Mouse (Mus musculus) myocyte (in vitro differentiated cells): ENCODE data around the gene Mink1. TPM values are rescaled to one million over a fixed set of nuclear protein-coding genes. Genes with fewer than 3 reads are reported as not detected.

Experiments used
- H3K27me3 ChIP-seq: one replicate; pipeline ENCODE4 v1.6.1; 2011; ENCODE audit not compliant: control insufficient read depth, insufficient read depth, insufficient read length
- H3K36me3 ChIP-seq: one replicate; pipeline ENCODE4 v1.6.1; 2011; ENCODE audit not compliant: control insufficient read depth, insufficient read depth
- H3K4me2 ChIP-seq: one replicate; pipeline ENCODE4 v1.6.1; 2011; ENCODE audit warnings: low read depth, control low read depth
- H3K4me3 ChIP-seq: one replicate; pipeline ENCODE4 v1.5.1; 2011; ENCODE audit warnings: mild to moderate bottlenecking, control low read depth, moderate library complexity
- H3K79me2 ChIP-seq: one replicate; pipeline ENCODE4 v1.6.1; 2011; ENCODE audit not compliant: control insufficient read depth, insufficient read depth
- H3ac ChIP-seq: one replicate; pipeline ENCODE4 v1.6.1; 2011; ENCODE audit not compliant: control insufficient read depth, insufficient read length
- CEBPB ChIP-seq: IDR thresholded peaks from 2 replicates; pipeline ENCODE4 v1.6.1; 2011; ENCODE audit warnings: mild to moderate bottlenecking, moderate library complexity; ENCODE audit not compliant: poor library complexity, insufficient read depth, severe bottlenecking
- E2F4 ChIP-seq: IDR thresholded peaks from one replicate; pipeline ENCODE4 v1.6.1; 2011; ENCODE audit warnings: mild to moderate bottlenecking, control low read depth, moderate library complexity; ENCODE audit not compliant: insufficient read depth
- MAX ChIP-seq: IDR thresholded peaks from one replicate; pipeline ENCODE4 v1.6.1; 2011; ENCODE audit warnings: low read depth, mild to moderate bottlenecking, control low read depth
- MYOD1 ChIP-seq, 3 experiments: IDR thresholded peaks; one replicate each; pipeline ENCODE4 v1.6.1; 2011; ENCODE audit warnings: control low read depth in 2 of 3, low read depth in 2 of 3, mild to moderate bottlenecking in 2 of 3, moderate library complexity in 1 of 3; ENCODE audit not compliant: insufficient read length in 2 of 3, control insufficient read depth in 1 of 3
- MYOG ChIP-seq, 3 experiments: IDR thresholded peaks; one replicate each; pipeline ENCODE4 v1.6.1; 2011; ENCODE audit warnings: control low read depth in 2 of 3, low read depth in 2 of 3, mild to moderate bottlenecking in 2 of 3; ENCODE audit not compliant: insufficient read length in 2 of 3, control insufficient read depth in 1 of 3, insufficient read depth in 1 of 3
- POLR2A ChIP-seq: IDR thresholded peaks from one replicate; pipeline ENCODE4 v1.6.1; 2011; ENCODE audit warnings: low read depth, mild to moderate bottlenecking, control low read depth, moderate library complexity; ENCODE audit not compliant: insufficient read length
- POLR2AphosphoS2 ChIP-seq: IDR thresholded peaks from one replicate; pipeline ENCODE4 v1.6.1; 2011; ENCODE audit warnings: low read depth, control low read depth; ENCODE audit not compliant: insufficient read length
- REST ChIP-seq: IDR thresholded peaks from one replicate; pipeline ENCODE4 v1.6.1; 2011; ENCODE audit warnings: mild to moderate bottlenecking, control low read depth, moderate library complexity; ENCODE audit not compliant: insufficient read depth, insufficient read length
- SRF ChIP-seq: IDR thresholded peaks from one replicate; pipeline ENCODE4 v1.6.1; 2011; ENCODE audit warnings: low read depth; ENCODE audit not compliant: control insufficient read depth, insufficient read length
- TCF12 ChIP-seq: IDR thresholded peaks from one replicate; pipeline ENCODE4 v1.6.1; 2011; ENCODE audit warnings: mild to moderate bottlenecking, control low read depth; ENCODE audit not compliant: poor library complexity, insufficient read depth, severe bottlenecking
- TCF3 ChIP-seq: IDR thresholded peaks from one replicate; pipeline ENCODE4 v1.6.1; 2011; ENCODE audit warnings: low read depth, control low read depth; ENCODE audit not compliant: insufficient read length
- USF1 ChIP-seq: IDR thresholded peaks from one replicate; pipeline ENCODE4 v1.6.1; 2011; ENCODE audit warnings: low read depth, mild to moderate bottlenecking, control low read depth, moderate library complexity
- polyA plus RNA-seq: library from polyadenylated mRNA; unstranded; fragments of >200 nt; fragmentation: generic; extraction: Trizol; gene quantifications from one replicate; pipeline ENCODE4 v1.2.1, GENCODE M21; 2012; ENCODE audit warnings: missing spikeins

Gene Mink1
- polyA plus RNA-seq, 1 experiment: 34.4 TPM

DNA sequence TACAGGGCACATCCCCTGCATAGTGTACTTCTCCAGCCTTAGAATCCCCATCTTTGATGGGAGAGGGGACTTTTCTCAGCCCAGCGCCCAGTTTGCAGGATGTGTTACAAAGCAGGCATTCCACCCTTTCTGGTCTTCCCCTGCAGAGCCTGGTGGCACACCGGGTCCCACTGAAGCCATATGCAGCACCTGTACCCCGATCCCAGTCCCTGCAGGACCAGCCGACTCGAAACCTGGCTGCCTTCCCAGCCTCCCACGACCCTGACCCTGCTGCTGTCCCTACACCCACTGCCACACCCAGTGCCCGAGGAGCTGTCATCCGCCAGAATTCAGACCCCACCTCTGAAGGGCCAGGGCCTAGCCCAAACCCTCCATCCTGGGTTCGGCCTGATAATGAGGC lies 44.9 kb downstream of the Mink1 start:
- no peak for TF ChIP-seq SRF
- no peak for TF ChIP-seq MYOG (IDR thresholded peaks at IDR 0.05; ENCODE audit: control insufficient read depth in 1 of 3, insufficient read depth in 1 of 3, insufficient read length in 2 of 3, low read depth in 2 of 3)
- no peak for TF ChIP-seq MYOD1 (IDR thresholded peaks at IDR 0.05; ENCODE audit: control insufficient read depth in 1 of 3, insufficient read length in 2 of 3, low read depth in 2 of 3)
- H3K4me3 ChIP-seq: no peak overlapping the region
- H3K36me3 ChIP-seq: peaks cover 6% of the 10 kb centered on the region
- H3K4me2 ChIP-seq: no peak overlapping the region
- H3K79me2 ChIP-seq: no peaks in the 10 kb centered on the region
- H3ac ChIP-seq: no peak overlapping the region
- no peaks in the 10 kb centered on the region for H3K27me3 ChIP-seq

DNA sequence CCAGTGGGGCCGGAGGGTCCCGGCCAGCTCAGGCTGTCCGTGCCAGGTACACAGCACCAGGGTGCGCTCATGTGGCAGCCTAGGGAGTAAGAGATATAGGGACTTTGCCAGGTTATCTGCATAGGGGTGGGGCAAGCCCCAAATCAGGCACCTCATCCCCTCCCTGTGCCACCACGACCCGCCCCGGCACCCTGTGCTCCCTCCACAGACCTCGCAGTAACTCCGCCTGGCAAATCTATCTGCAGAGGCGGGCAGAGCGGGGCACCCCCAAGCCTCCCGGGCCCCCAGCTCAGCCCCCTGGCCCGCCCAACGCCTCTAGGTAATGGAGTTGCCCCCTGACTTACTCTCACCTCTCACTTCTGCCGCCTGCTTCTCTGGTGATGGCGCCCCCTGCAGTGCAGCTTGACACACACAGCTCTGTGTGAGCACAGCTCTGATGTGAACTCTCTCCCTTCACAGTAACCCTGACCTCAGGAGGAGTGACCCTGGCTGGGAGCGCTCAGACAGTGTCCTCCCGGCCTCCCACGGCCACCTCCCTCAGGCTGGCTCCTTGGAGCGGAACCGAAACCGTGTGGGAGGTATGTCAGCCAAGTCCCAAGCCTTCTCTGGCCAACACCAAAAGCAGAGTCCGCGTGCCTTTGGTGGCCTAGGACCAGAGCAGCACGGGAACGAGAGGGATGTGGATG lies 45.8 kb downstream of the Mink1 start:
- Histone ChIP-seq H3K36me3 (peaks cover 7% of the 10 kb centered on the region), H3K27me3 (no peaks in the 10 kb centered on the region), H3K4me2 (no peak overlapping the region), H3K4me3 (no peak overlapping the region), H3K79me2 (no peaks in the 10 kb centered on the region), H3ac (no peak overlapping the region)
- no peak for TF ChIP-seq POLR2AphosphoS2
- no peak for TF ChIP-seq MYOD1 (IDR thresholded peaks at IDR 0.05; ENCODE audit: control insufficient read depth in 1 of 3, insufficient read length in 2 of 3, low read depth in 2 of 3)
- TF ChIP-seq TCF12: no peak
- TF ChIP-seq E2F4: no peak
- no peak for TF ChIP-seq USF1

DNA sequence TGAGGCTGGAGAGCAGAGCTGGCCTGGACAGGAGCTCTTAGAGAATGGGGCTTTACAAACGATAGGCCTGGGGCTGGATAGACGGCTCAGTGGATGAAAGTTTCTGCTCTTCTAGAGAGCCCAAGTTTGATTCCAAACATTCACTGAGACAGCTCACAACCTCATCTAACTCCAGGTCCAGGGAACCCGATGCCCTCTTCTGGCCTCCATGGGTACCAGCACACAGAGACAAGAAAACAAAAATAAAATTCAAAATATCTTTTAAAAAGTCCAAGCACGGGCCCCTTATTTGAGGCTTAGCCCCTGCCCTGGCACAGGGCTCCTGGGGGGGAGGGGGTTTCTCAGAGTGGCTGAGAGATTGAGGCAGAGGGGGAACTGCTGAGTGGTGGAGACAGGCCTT lies 48.1 kb downstream of the Mink1 start:
- TF ChIP-seq USF1 (no peak), REST (no peak), MYOD1 (IDR thresholded peaks at IDR 0.05; ENCODE audit: control insufficient read depth in 1 of 3, insufficient read length in 2 of 3, low read depth in 2 of 3) (no peak)
- H3ac ChIP-seq: no peak overlapping the region
- no peak overlapping the region for H3K4me3 ChIP-seq
- no peaks in the 10 kb centered on the region for H3K79me2 ChIP-seq
- H3K4me2 ChIP-seq: no peak overlapping the region
- no peaks in the 10 kb centered on the region for H3K27me3 ChIP-seq
- peaks cover 7% of the 10 kb centered on the region for H3K36me3 ChIP-seq

DNA sequence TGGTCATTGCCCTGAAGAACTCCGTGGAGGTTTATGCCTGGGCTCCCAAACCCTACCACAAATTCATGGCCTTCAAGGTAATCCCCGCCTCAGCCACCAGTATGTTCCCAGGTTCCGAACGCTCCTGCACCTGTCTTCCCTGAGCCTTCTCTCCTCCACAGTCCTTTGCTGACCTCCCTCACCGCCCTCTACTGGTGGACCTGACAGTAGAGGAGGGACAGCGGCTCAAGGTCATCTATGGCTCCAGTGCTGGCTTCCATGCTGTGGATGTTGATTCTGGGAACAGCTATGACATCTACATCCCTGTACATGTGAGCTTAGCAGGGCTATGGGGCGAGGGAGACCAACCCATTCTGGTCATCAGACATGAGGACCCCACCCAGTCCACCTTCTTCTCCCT lies 49.8 kb downstream of the Mink1 start:
- no peak overlapping the region for H3K4me3 ChIP-seq
- no peak overlapping the region for H3ac ChIP-seq
- TF ChIP-seq USF1 (no peak), SRF (no peak), CEBPB (no peak), E2F4 (no peak), POLR2AphosphoS2 (no peak), REST (no peak), MYOD1 (IDR thresholded peaks at IDR 0.05; ENCODE audit: control insufficient read depth in 1 of 3, insufficient read length in 2 of 3, low read depth in 2 of 3) (no peak)
- H3K36me3 ChIP-seq: peaks cover 7% of the 10 kb centered on the region
- no peaks in the 10 kb centered on the region for H3K27me3 ChIP-seq
- no peak overlapping the region for H3K4me2 ChIP-seq
- no peaks in the 10 kb centered on the region for H3K79me2 ChIP-seq

DNA sequence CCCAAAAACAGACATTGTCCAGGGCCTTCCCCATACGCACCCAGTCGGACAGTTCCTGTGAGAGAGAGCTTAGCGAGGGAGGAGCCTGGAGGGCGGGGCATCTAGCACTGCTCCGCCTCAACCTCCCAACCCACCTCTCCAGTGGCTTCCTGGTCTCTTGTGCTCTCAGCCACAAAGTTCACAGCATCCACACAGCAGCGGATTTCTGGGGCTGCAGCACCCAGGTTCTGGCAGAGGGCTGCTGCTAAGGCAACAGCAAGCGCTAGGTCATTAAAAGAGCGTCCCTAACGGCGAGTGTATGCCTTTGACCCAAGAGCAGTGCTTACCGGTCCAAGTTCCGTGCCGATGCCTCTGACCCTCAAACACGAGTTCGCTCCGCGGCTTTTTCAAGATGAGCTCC lies 52.4 kb downstream of the Mink1 start:
- Histone ChIP-seq H3K4me3 (no peak overlapping the region), H3K79me2 (no peaks in the 10 kb centered on the region), H3ac (no peak overlapping the region), H3K27me3 (no peaks in the 10 kb centered on the region), H3K4me2 (no peak overlapping the region), H3K36me3 (peaks cover 7% of the 10 kb centered on the region)
- TF ChIP-seq MAX (no peak), POLR2A (no peak)

DNA sequence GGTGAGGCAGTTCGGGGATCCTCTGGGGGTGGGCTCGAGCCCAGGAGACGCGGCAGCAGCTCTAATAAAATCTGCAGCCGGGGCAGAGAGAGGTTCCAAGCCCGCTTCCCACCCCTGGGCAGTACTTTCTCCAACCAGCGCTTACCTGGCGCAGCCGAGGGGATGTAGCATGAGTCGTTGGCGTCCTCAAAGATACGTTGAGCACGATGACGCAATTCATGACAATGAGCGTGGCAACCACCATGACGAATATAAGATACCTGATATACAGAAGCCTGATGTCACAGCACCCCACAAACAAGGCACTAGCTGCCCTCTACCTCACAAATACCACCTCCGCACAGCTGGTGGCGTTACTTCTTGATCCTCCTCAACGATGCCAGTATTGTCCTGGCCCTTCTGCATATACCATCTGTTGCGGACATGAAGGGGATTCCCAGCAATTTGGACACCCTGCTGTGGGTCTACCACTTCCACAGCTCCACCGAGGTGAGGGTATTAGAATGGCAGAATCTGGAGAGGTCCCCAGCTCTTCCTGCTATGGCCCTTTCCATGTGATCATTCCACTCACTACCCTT lies 52.9 kb downstream of the Mink1 start, which contains the start of gene 4930544D05Rik:
TSS of gene 4930544D05Rik (plus strand) at position 333 of the 578 bp plus-strand sequence.
- Histone ChIP-seq H3K4me3 (no peak within 1 kb of the TSS), H3K36me3 (peaks cover 7% of the 10 kb centered on the region), H3K4me2 (no peak within 1 kb of the TSS), H3K27me3 (no peaks in the 10 kb centered on the region), H3K79me2 (no peaks in the 10 kb centered on the region), H3ac (no peak within 1 kb of the TSS)
- TF ChIP-seq MYOD1 (IDR thresholded peaks at IDR 0.05; ENCODE audit: control insufficient read depth in 1 of 3, insufficient read length in 2 of 3, low read depth in 2 of 3): no peak
- TF ChIP-seq MAX: no peak
- no peak for TF ChIP-seq POLR2AphosphoS2
- TF ChIP-seq USF1: no peak
- TF ChIP-seq SRF: no peak
- TF ChIP-seq TCF3: no peak
- TF ChIP-seq CEBPB: no peak
- no peak for TF ChIP-seq POLR2A
- no peak for TF ChIP-seq TCF12
- TF ChIP-seq MYOG (IDR thresholded peaks at IDR 0.05; ENCODE audit: control insufficient read depth in 1 of 3, insufficient read depth in 1 of 3, insufficient read length in 2 of 3, low read depth in 2 of 3): no peak
- no peak for TF ChIP-seq REST
- no peak for TF ChIP-seq E2F4
